Mouse (Mus musculus) frontal cortex, postnatal 36 days (tissue): Measurements from ENCODE around the gene 1700001P01Rik.

ENCODE experiments used
- DNase-seq, 2 experiments: peaks; one replicate each; pipeline ENCODE4 v3.0.0; 2022; ENCODE audit warnings: low spot score in 2 of 2

The 1700001P01Rik gene

DNA sequence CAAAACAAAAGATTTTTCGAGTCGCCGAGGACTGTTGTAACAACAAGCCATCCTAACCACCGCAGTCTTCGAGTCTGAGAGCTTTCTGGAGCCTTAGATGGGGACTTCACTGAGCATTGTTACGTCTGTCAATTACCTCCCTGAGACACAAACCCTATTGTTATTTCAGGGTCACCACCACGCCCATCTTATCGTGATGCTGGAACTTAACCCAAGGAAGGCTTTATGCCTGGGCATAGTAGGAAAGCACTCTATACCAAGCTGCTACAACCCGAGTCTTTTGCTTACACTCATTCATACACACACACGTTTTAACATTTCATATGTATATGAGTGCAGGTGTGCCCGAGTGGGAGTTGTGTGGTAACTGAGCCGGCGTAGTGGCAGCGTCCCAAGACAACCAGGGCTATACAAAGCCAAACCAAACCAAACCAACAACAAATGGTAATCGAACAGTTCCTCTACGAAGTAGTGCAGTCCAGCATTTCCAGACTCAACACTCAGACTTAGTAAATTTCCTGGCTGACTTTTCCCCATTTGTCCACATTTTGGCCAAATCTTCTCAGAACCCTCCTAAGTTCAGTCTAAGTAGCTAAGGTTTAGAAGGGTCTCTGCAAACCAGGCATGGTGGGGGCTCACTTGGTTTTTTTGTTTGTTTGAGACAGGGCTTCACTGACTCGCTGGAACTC is at the start of gene 1700001P01Rik:
Gene 1700001P01Rik, minus strand, starts transcription at position 111 of the 689 bp plus-strand sequence.
- no peak for DNase-seq

DNA sequence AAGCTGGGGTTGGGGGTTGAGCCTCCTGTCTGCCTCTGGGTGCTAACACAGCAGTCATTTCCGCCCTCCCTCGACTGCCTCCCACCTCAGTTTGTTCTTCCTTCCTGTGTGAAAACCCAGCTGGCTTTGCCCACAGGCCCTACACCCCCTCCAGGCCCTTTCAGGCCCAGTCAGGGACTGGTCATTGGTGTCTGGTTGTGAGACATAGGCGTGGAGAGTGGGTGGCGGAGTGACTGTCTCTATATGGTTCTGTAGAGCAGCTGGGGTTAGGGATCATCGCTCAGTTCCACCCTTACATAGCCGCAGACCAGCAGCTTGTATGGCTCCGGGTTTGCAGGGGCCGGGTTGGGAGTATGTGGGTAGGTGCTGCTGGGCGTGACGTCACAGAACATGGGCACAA is 49.6 kb upstream of the 1700001P01Rik start:
- DNase-seq = no peak

DNA sequence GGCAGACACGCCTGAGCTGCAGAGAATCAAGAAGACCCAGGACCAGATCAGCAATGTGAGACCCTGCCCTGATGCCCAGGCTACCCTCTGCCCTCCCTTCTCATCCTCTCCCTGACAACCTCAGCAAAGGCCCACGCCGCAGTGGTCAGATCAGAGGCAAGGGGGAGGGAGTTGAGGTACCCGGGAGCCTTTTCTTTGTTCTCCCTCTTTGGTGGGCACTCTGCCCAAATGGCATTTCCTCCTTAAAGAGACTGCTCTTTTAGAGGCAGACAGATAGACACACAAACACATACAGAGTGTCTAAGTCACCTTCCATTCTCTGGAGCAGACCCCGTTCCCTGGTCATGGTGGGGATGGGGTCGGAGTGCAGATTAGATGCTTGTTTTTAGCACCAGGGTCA is 49.2 kb upstream of the 1700001P01Rik start:
- DNase-seq = no peak

DNA sequence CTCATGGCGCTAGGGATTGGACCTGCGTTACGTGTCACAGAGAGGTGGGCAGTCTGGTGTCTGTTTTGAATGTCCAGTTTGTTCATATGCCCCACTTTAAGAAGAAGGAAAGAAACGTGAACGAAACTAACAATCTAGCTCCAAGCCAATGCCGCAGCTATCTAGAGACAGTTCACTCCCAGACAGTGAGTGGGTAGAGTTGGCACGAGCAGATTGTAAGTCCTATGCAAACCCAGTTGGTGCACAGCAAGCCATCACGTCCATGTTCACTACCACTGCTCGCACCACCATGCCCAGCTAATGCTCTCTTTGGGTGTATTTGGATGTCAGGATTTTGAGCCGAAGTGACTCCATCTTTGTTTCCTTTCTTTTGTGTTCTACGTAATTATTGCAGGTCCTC is 48.5 kb upstream of the 1700001P01Rik start:
- no peak for DNase-seq

DNA sequence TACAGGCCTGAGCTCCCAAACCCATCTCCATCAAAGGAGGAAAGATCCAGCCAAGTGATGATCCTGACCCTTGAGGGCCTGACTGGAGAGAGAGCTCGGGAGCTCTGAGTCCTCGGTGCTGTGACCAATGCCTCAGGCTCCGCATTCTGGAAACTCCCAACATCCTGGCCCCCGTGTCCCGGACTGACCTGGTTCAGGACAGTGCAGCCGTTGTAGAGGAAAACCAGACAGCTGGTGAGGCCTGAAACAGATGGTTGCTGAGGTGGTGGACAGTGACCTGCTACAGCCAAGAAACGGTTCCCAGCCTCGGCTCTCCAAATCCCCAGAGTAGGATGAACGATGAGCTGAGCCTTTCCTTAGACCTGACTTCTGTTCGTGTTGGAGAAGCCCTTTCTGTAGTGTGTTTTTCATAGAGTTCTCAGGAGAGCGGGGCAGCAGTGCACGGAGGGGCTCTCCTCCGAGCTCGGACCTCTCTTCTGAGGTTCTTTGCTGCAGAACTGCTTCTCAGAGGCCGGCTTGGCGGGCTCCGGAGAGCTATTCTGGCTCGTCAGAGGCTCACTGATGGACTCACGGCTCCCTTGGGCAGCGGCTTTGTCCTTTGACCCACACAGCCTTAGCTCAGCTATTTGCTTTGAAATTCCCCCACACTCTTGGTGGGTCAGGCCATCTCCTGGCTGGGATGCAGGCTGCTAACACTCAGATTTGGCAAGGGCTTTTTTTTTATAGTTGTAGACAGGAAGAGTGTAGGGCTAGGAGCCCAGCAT is 47.3 kb upstream of the 1700001P01Rik start:
- DNase-seq = no peak

DNA sequence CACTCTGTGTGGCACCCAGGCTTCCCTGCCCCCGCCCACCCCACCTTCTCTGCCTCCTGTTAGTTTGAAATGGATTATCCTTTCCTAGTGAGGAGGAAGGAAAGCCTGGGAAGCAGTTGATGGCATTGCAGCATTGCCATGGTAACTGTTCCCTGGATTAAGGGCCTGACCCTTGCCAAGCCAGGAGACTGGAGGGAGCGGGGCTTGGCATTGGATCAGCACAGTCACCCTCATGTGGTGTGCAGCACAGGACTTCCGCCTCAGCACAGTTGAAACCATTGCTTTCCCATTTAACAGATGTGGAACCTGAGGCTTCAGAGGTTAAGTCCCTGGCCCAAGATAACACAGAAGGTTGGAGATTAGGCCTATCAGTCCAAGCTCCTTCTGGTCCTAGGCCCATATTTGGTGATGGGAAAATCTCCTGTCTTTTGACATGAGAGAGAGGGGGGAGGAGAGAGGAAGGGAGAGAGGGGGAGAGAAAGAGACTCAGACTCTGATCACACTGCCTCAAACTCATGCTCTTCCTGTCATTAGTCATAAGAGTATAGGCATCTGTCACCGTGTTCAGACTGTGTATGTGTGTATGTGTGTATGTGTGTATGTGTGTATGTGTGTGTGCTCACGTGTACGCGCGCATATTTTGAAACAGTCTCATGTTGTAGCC is 45.8 kb upstream of the 1700001P01Rik start:
- no peak for DNase-seq

DNA sequence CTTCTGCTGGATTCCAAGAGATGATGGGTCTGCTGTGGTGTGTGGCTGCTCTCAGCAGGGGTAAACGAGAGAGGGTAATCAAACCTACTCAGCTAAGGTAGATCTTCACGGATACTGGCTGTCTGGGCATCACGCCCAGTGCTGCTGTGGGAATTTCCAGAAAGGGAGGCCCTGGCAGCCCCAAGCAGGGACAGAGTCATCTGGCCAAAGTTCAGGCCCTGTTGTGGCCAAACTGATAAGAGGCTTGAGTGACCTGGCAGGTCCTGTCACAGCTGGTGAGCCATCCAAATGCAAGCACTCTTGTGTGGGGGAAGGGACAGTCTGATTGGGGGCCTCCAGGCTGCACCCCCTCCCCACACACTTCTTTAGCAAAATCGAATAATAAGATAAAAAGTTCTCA is 45.1 kb upstream of the 1700001P01Rik start:
- DNase-seq = no peak

DNA sequence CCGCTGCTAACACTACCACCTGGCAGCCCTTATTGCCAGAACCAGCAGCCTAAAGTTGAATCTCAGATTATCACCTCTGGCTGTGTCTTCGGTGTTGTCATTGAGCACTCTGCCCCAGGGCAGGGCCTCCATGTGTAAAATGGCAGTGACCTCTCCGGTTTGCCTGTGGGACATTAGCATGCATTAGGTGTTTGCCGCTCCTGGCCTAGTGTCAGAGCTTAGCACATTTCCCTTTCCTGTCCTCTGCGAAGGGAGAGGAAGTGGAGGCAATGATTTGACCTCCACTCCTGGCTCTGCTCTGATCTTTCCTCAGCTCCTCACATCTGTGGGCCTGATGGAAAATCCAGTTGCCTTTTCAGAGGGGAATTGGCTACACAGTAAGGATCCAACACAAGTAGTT is 44.2 kb upstream of the 1700001P01Rik start:
- DNase-seq = no peak

DNA sequence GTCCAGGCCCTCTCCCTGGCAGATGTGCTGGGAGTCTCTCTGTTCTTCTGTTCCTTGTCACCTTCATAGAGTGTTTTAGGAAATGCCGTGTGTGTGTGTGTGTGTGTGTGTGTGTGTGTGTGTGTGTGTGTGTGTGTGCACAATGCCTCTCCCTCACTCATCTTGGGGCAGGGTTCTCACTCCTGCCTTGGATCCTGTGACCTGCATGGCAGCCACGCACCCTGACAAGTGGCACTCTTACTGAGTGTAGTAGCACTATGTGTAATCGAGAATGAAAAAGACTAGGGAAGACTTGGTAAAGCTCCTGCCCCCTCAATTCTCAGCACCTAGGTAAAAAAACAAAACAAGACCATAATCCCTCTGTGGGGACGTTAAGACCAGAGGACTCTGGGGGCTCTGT is 43.4 kb upstream of the 1700001P01Rik start:
- DNase-seq = no peak

DNA sequence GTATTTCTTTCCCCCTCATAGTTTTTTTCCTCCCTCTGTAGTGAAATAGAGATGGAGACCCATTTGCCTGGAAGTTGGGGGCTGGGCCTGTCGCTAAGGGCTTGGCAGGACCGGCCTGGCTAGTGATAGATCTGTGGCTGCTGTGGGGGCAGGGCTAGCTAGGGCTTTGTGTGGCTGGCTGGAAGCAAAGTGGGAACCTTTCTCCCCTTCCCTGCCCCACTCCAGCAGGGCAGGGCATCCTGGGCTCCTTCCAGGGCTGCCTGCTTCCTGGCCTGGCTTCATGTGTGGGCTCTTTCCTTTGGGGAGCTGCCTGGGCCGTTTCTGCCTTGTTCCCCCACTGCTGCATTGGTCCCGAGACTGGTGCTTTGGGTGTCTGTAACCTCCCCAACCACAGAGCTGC is 42.9 kb upstream of the 1700001P01Rik start:
- DNase-seq = no peak

DNA sequence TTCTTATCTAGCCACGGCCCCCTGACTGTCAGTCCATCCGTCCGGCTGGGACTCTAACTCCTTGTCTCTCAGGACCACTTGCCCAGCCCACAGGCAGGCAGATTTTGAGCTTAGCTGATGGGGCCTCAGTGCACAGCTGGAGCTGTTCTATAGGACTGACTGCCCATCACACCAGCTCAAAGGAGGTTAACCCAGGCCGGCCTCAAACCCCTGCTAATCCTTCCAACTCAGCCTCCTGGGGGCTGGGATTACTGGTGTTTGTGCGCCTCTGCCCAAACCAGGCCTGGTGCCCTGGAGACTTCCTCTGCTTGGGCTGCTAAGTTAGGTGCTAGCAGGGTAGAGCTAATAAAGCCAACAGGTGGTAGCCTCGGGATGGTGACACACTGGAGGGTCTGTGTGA is 42.3 kb upstream of the 1700001P01Rik start:
- no peak for DNase-seq

DNA sequence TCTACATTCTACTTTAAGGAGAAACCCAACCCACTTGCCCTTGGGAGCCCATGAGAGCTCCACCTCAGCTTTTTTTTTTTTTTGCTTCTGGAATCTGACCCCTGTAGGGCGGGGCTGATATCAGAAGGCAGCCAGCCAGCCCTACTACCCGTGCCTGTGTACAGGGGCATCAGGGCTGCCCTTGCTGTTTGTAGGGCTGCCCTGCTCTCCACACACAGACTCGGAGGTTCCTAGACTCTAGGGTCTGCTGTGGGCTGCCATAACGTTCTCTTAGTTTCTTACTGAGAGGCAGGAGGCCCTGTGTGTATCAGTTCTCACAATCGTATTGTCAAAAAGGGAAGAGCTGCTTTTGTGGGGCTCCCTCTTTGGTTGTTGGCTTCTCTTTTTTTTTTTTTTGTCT is 41.7 kb upstream of the 1700001P01Rik start:
- no peak for DNase-seq

DNA sequence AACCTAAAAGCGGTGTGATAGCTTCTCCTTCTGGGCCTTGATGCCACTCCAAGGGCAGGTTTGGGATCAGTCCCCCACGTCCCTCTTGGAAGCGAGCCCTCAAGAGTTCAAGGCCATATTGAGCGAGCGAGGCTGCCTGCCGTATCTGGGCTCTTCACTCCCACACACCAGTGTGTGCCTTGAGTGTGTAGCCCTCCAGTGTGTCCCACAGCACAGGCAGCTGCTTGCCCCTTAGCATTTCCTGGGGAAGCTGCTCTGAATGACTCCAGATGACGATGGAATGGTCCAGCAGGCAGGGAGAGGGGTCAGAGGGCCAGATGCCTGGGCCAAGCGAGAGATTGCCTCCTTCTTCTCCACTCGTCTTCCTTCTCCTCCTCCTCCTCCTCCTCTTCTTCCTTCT is 41.2 kb upstream of the 1700001P01Rik start:
- DNase-seq = no peak

DNA sequence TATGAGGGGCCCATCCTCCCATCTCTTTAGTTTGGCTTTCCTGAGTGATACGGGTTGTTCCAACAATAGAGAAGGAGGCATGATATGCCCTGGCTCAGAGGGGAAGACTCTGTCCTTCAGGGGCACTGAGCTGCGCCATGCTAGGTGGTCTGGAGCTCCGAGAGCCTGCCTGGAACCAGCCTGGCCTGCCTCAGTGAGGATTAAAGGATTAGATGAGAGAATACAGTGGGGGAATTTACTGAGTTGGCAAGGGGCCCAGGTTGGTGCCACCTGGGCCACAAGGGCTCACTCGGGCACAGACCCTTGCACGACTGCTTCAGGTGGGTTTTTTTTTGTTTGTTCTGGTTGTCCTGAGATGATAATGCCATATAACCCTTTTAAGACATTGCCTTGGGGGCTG is 40.5 kb upstream of the 1700001P01Rik start:
- no peak for DNase-seq

DNA sequence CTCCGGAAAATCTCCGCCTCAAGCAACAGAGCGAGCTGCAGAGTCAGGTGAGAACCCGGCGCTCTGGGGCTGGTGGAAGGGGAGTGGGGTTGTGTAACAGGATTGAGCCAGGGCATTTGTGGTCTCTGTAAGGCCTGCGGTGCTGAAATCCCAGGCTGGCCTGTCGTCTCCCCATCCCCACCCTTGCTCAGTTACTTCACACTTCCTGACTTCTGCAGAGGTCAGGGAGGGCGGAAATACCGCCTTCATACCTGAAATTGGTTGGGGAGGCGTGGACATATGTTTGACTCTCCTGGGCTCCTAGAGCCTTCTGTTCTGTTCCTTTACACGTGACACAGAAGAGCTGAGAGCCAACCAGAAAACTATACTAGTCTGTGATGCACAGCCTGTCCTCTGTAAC is 40.0 kb upstream of the 1700001P01Rik start:
- no peak for DNase-seq

DNA sequence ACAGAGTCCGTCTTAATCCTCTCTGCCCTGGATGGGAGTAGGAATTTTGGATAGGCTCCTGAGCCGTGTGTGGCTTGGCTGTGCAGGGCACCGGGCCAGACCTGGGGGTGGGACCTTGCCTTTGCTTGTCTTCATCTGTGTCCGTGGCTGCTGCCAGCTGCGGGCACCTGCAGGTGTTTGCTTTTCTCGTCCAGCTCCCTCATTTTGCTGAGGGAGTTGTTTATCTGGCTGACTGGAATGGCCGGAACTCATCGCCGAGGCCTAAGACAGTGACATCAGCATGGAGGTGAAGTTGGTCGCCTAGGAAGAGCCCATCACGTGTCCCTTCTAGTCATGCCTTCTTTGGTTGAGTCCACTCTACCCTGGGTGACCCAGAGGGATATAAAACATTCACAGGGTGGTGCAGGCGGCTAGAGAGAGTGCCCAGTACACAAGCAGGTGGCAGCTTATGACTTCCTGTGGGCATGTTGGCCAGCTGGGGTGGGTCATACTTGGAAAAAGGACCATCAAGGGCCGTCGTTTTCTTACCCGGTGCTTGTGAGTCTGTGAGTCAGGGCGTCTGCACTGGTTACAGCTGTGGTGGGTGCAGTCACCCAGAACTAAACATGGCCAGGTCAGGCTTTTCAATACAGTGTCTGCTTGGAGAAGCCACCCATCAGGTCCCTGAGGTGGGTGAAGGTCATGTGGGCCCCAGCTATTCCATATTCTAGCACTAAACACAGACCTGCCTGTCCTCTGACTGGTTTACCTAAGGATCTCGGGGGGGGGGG is 38.2 kb upstream of the 1700001P01Rik start:
- DNase-seq = no peak

DNA sequence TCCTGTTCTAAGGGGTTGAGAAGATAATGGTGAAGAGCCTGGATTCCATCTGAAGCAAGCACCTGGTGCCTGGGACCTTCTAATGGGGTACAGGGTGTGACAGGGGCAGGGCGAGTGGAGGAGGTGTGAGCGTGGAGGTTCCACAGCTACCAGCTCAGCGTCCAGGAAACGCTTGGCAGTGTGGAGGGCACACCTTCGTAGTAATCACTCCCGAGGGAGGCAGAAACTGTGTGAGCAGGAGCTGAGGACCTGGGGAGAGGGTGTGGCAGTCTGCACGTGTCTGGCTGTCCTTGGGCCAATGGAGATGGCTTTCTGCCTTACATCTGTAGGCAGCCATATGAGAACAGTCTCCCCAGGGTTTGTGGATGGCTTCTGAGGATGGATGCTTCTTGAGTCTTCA is 37.4 kb upstream of the 1700001P01Rik start:
- DNase-seq = no peak

DNA sequence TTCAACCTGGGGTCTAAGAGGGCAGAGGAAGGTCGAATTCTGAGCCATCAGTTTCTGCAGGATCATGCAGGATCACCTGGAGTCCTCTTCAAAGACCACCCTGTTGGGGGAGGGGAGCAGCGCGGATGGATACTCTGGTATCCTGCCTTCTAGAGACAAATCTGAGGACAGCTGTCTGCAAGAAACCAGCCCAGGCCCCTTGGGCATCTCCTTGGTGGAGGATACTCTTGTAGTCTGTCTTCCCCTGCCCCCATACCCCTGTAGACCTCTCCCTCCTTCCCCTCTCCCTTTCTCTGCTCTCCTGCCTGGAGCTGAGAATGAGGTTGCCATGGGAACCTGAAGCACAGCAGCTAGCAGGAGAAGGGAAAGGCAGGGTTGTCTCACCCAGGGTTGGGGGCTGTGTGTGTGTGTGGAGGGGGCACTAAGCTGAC is 36.8 kb upstream of the 1700001P01Rik start:
- DNase-seq = no peak

DNA sequence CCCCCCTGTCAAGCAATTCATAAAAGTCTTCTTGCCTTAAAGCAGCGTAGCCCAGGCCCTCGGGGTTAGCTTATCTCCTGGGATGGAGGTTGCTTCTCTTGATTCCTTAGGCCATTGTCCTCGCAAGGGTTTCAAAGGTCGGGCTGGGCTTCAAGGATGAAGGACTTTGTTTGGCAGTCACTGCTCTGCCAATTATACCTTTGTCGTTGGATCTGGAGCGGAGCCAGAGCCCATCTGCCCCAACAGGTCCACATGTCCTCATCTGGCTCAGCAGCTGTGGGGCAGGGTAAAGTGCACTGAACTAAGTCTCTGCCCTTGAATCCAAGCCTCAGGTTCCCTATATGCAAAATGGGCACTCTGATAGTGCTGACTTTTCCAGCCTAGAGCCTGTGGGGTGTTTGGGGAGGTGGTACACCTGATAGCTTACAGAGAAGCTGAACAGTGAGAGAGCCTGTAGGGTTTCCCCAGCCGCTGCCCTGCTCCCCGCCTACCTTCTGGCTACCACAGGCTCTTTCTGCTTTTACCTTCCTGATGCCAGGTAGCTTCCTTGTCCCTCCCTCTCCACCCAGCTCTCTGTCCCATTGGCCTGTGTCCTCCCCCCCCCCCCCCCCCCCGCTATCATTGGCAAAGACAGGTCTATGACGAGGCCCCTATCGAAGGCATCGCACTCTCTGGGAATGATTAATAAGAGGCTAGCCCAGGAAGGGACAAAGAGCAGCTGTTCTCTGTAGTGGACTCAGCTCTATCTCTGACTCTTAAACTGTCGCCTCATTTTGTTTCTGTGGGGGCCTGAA is 36.0 kb upstream of the 1700001P01Rik start:
- DNase-seq = no peak

DNA sequence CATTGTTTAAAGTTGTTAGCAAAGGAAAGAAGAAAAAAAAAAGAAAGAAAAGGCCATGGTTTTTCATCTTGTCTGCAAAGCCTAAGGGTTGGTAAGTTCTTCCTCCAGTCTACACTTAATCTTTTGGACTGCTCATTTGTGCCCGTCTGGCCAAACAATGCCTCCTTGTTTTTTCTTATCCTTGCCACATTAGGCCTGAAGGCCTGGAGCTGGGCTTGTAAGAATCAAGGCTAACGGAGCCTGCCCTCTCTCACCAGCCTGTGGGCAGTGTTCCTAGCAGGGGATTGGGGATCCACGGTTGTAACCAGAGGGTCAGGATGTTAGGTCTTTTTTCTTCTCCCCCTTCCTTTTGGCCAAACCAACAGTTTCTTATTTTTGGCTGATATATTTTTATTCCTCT is 35.3 kb upstream of the 1700001P01Rik start:
- DNase-seq = no peak

DNA sequence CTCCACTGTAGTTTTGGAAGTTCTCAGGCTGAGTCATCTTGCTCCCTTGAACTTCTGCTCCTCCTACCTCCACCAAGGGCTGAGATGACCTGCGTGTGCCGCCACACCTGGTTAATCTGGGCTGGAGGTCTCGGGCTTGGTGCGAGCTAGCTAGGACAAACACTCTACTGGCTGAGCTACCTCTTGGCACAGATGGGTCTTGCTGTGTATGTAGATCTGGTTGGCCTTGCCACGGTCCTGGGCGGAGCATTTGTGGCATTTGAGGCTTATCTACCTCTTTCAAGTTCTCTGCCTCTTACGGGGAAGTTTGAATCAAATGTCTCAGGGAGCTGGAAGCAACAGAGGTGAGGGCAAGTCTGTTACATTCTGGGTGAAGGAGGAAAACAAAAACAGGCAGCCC is 34.6 kb upstream of the 1700001P01Rik start:
- no peak for DNase-seq
